Mouse (Mus musculus): Measurements from ENCODE around the gene Isca2. TPM values are rescaled to one million over a fixed set of nuclear protein-coding genes. Genes with fewer than 3 reads are reported as not detected.
A peak's percentile ranks its signal among the peaks of the same experiment; 100 is the strongest.

Gene Isca2
- total and polyA plus RNA-seq, 3 experiments = 70.6 to 71.1 TPM; not detected in 1

- TF ChIP-seq GABPA (IDR thresholded peaks at IDR 0.05; ENCODE audit: low read depth, low read length) = no peak
These were observed 33.7 kb downstream of the Isca2 start (continued) for GRCm38 (mm10) chr12:84806726-84807125.

GRCm38 (mm10) chr12:84807351-84807750 is 34.3 kb downstream of the Isca2 start:
- no peak for DNase-seq (ENCODE audit: low read depth, low spot score)
- H3K79me2 ChIP-seq (ENCODE audit: control insufficient read depth, insufficient read depth, low read length, poor library complexity) = no peaks in the 10 kb centered on the region

GRCm38 (mm10) chr12:84809033-84809432 is 36.0 kb downstream of the Isca2 start:
- DNase-seq (ENCODE audit: low read depth, low spot score) = no peak
- H3K4me3 ChIP-seq (ENCODE audit: control insufficient read depth in 1 of 2, insufficient read depth in 1 of 2, low read depth in 2 of 2, low read length in 2 of 2) = no peak overlapping the region
- peaks cover 10 to 19% of the 10 kb centered on the region in 2 experiments for H3K27me3 ChIP-seq (ENCODE audit: control insufficient read depth in 1 of 2, insufficient read depth in 2 of 2, low read length in 2 of 2)
- no peaks in the 10 kb centered on the region for H3K79me2 ChIP-seq (ENCODE audit: control insufficient read depth, insufficient read depth, low read length, poor library complexity)
- H3K9ac ChIP-seq (ENCODE audit: control insufficient read depth, low read depth, low read length, poor library complexity, severe bottlenecking) = no peak overlapping the region
- no peak overlapping the region for H3K27ac ChIP-seq (ENCODE audit: control insufficient read depth, low read depth, low read length)
- H3K36me3 ChIP-seq (ENCODE audit: control insufficient read depth in 1 of 2, insufficient read depth in 2 of 2, low read length in 2 of 2) = no peaks in the 10 kb centered on the region
- H3K4me1 ChIP-seq (ENCODE audit: control insufficient read depth in 1 of 2, insufficient read depth in 2 of 2, low read length in 2 of 2) = no peaks in the 10 kb centered on the region
- H3K9me3 ChIP-seq (replicated peaks; ENCODE audit: insufficient read depth, low read length) = no peaks in the 10 kb centered on the region
- TF ChIP-seq SMC3 (IDR thresholded peaks at IDR 0.05; ENCODE audit: low read depth, low read length) = no peak
- no peak for TF ChIP-seq EP300 (IDR thresholded peaks at IDR 0.05; ENCODE audit: low read depth in 1 of 2, low read length in 2 of 2)
- TF ChIP-seq MAX (IDR thresholded peaks at IDR 0.05; ENCODE audit: low read length) = no peak
- no peak for TF ChIP-seq HCFC1 (IDR thresholded peaks at IDR 0.05; ENCODE audit: low read depth, low read length)

More at GRCm38 (mm10) chr12:84807351-84807750, 34.3 kb downstream of the Isca2 start:
- no peak overlapping the region for H3K27ac ChIP-seq (ENCODE audit: control insufficient read depth, low read depth, low read length)
- 0 out of 2 replicates have a peak, but pooled peaks have one; percentile 5 for TF ChIP-seq GATA1 (IDR thresholded peaks at IDR 0.05; ENCODE audit: low read depth, low read length)
- TF ChIP-seq POLR2AphosphoS5 (IDR thresholded peaks at IDR 0.05; ENCODE audit: borderline replicate concordance, low read depth, low read length) = no peak
- H3K4me1 ChIP-seq (ENCODE audit: control insufficient read depth in 1 of 2, insufficient read depth in 2 of 2, low read length in 2 of 2) = no peaks in the 10 kb centered on the region
- H3K9me3 ChIP-seq (replicated peaks; ENCODE audit: insufficient read depth, low read length) = no peaks in the 10 kb centered on the region
- H3K4me3 ChIP-seq (ENCODE audit: control insufficient read depth in 1 of 2, insufficient read depth in 1 of 2, low read depth in 2 of 2, low read length in 2 of 2) = no peak overlapping the region
- no peak overlapping the region for H3K9ac ChIP-seq (ENCODE audit: control insufficient read depth, low read depth, low read length, poor library complexity, severe bottlenecking)
- no peaks in the 10 kb centered on the region for H3K36me3 ChIP-seq (ENCODE audit: control insufficient read depth in 1 of 2, insufficient read depth in 2 of 2, low read length in 2 of 2)
- H3K27me3 ChIP-seq (ENCODE audit: control insufficient read depth in 1 of 2, insufficient read depth in 2 of 2, low read length in 2 of 2) = peaks cover 10 to 19% of the 10 kb centered on the region in 2 experiments

- Histone ChIP-seq H3K4me1 (ENCODE audit: control insufficient read depth in 1 of 2, insufficient read depth in 2 of 2, low read length in 2 of 2) (no peaks in the 10 kb centered on the region), H3K9me3 (replicated peaks; ENCODE audit: insufficient read depth, low read length) (no peaks in the 10 kb centered on the region), H3K9ac (ENCODE audit: control insufficient read depth, low read depth, low read length, poor library complexity, severe bottlenecking) (no peak overlapping the region), H3K79me2 (ENCODE audit: control insufficient read depth, insufficient read depth, low read length, poor library complexity) (no peaks in the 10 kb centered on the region), H3K27ac (ENCODE audit: control insufficient read depth, low read depth, low read length) (no peak overlapping the region), H3K27me3 (ENCODE audit: control insufficient read depth in 1 of 2, insufficient read depth in 2 of 2, low read length in 2 of 2) (peaks cover 10 to 19% of the 10 kb centered on the region in 2 experiments), H3K4me3 (ENCODE audit: control insufficient read depth in 1 of 2, insufficient read depth in 1 of 2, low read depth in 2 of 2, low read length in 2 of 2) (no peak overlapping the region), H3K36me3 (ENCODE audit: control insufficient read depth in 1 of 2, insufficient read depth in 2 of 2, low read length in 2 of 2) (no peaks in the 10 kb centered on the region)
- DNase-seq (ENCODE audit: low read depth, low spot score) = no peak
- TF ChIP-seq MYC (IDR thresholded peaks at IDR 0.05; ENCODE audit: low read depth, low read length) (no peak), SIN3A (IDR thresholded peaks at IDR 0.05; ENCODE audit: low read length) (no peak), ZMIZ1 (IDR thresholded peaks at IDR 0.05; ENCODE audit: low read depth, low read length) (no peak), POLR2A (IDR thresholded peaks at IDR 0.05; ENCODE audit: control insufficient read depth in 1 of 2, insufficient read depth in 1 of 2, low read depth in 1 of 2, low read length in 2 of 2, poor library complexity in 1 of 2) (no peak)
These were observed 37.8 kb downstream of the Isca2 start for GRCm38 (mm10) chr12:84810810-84811209.

Data from MEL (cell line).